Mouse (Mus musculus): ENCODE data around the gene Olfr6. TPM values are rescaled to one million over a fixed set of nuclear protein-coding genes. Genes with fewer than 3 reads are reported as not detected.

The Olfr6 gene
- 0.07 TPM for polyA plus RNA-seq (2017; shearing (Covaris generic))

GRCm38 (mm10) chr7:106963837-106964236 lies at the start of gene Olfr6:
Olfr6 (minus strand) TSS chr7:106963937.

GRCm38 (mm10) chr7:107005972-107006371 lies 42.2 kb upstream of the Olfr6 start, which contains the start of gene Olfr2:
Olfr2 (minus strand) TSS chr7:107006072.

GRCm38 (mm10) chr7:106975353-106975752 lies 11.6 kb upstream of the Olfr6 start, which contains the start of gene Olfr711:
Olfr711 (minus strand) TSS chr7:106975453.

GRCm38 (mm10) chr7:106948212-106948611 lies 15.5 kb downstream of the Olfr6 start, which contains the start of gene Olfr710:
Olfr710 (minus strand) TSS chr7:106948312.

GRCm38 (mm10) chr7:106932119-106932518 lies 31.6 kb downstream of the Olfr6 start, which contains the start of gene Olfr709-ps1:
Olfr709-ps1 (minus strand) TSS chr7:106932219.

GRCm38 (mm10) chr7:106907676-106908075 lies 56.1 kb downstream of the Olfr6 start, which contains the start of gene Olfr1532-ps1:
Olfr1532-ps1 (plus strand) TSS chr7:106908001.

Other genes starting within 250 kb of the Olfr6 start
- gene Olfr695, start 247.5 kb downstream of the Olfr6 start, polyA plus RNA-seq (2017; shearing (Covaris generic)) = not detected
- gene Olfr697, start 221.5 kb downstream of the Olfr6 start, polyA plus RNA-seq (2017; shearing (Covaris generic)) = not detected
- not detected for gene Olfr698, start 208.5 kb downstream of the Olfr6 start, polyA plus RNA-seq (2017; shearing (Covaris generic))
- gene Olfr699, start 170.7 kb downstream of the Olfr6 start, polyA plus RNA-seq (2017; shearing (Covaris generic)) = not detected
- not detected for gene Olfr700, start 155.1 kb downstream of the Olfr6 start, polyA plus RNA-seq (2017; shearing (Covaris generic))
- not detected for gene Olfr701, start 149.8 kb downstream of the Olfr6 start, polyA plus RNA-seq (2017; shearing (Covaris generic))
- not detected for gene Olfr702, start 130.0 kb downstream of the Olfr6 start, polyA plus RNA-seq (2017; shearing (Covaris generic))
- gene Olfr703, start 120.6 kb downstream of the Olfr6 start, polyA plus RNA-seq (2017; shearing (Covaris generic)) = not detected
- gene Olfr704, start 100.8 kb downstream of the Olfr6 start, polyA plus RNA-seq (2017; shearing (Covaris generic)) = 0.55 TPM
- not detected for gene Olfr705, start 87.0 kb downstream of the Olfr6 start, polyA plus RNA-seq (2017; shearing (Covaris generic))
- not detected for gene Olfr706, start 75.8 kb downstream of the Olfr6 start, polyA plus RNA-seq (2017; shearing (Covaris generic))
- gene Olfr707, start 62.7 kb downstream of the Olfr6 start, polyA plus RNA-seq (2017; shearing (Covaris generic)) = not detected
- gene Olfr1532-ps1, start 55.9 kb downstream of the Olfr6 start, polyA plus RNA-seq (2017; shearing (Covaris generic)) = not detected
- gene Olfr709-ps1, start 31.7 kb downstream of the Olfr6 start, polyA plus RNA-seq (2017; shearing (Covaris generic)) = not detected
- gene Olfr710, start 15.6 kb downstream of the Olfr6 start, polyA plus RNA-seq (2017; shearing (Covaris generic)) = not detected
- not detected for gene Olfr711, start 11.5 kb upstream of the Olfr6 start, polyA plus RNA-seq (2017; shearing (Covaris generic))
- gene Olfr2, start 42.1 kb upstream of the Olfr6 start, polyA plus RNA-seq (2017; shearing (Covaris generic)) = not detected
- gene Olfr713, start 67.2 kb upstream of the Olfr6 start, polyA plus RNA-seq (2017; shearing (Covaris generic)) = not detected
- gene Olfr714, start 107.0 kb upstream of the Olfr6 start, polyA plus RNA-seq (2017; shearing (Covaris generic)) = not detected
- not detected for gene Olfr17, start 129.3 kb upstream of the Olfr6 start, polyA plus RNA-seq (2017; shearing (Covaris generic))
- gene Olfr715b, start 146.4 kb upstream of the Olfr6 start, polyA plus RNA-seq (2017; shearing (Covaris generic)) = not detected
- gene Olfr715, start 167.1 kb upstream of the Olfr6 start, polyA plus RNA-seq (2017; shearing (Covaris generic)) = not detected
- 0.23 TPM for gene Olfr716, start 174.4 kb upstream of the Olfr6 start, polyA plus RNA-seq (2017; shearing (Covaris generic))
- not detected for gene Nlrp14, start 203.1 kb upstream of the Olfr6 start, polyA plus RNA-seq (2017; shearing (Covaris generic))
- gene Rbmxl2, start 245.5 kb upstream of the Olfr6 start, polyA plus RNA-seq (2017; shearing (Covaris generic)) = not detected

All from effector memory CD4-positive, alpha-beta T cell, adult 7 months (primary cell).